Mouse (Mus musculus): ENCODE measurements at regions not wholly inside any gene's neighbourhood (a gene's known extent, or its start where the extent isn't known, plus 50 kb on each side); places are given as distances from the start of the nearest gene placed in this dataset.

GRCm38 (mm10) chr5:47185868-47186267, 797.1 kb upstream of the Slit2 start:
- DNase-seq (ENCODE audit: low read depth, low spot score) = no peak

- no peak for DNase-seq (ENCODE audit: low read depth, low spot score)
These were observed 780.6 kb upstream of the Slit2 start for GRCm38 (mm10) chr5:47202164-47202914.

- no peak for DNase-seq (ENCODE audit: low read depth, low spot score)
These were observed 780.0 kb upstream of the Slit2 start for GRCm38 (mm10) chr5:47202915-47203296.

GRCm38 (mm10) chr5:47210542-47210941, 772.4 kb upstream of the Slit2 start:
- no peak for DNase-seq (ENCODE audit: low read depth, low spot score)

GRCm38 (mm10) chr5:47215421-47215820, 767.5 kb upstream of the Slit2 start:
- no peak for DNase-seq (ENCODE audit: low read depth, low spot score)

- DNase-seq (ENCODE audit: low read depth, low spot score) = no peak
These were observed 757.7 kb upstream of the Slit2 start for GRCm38 (mm10) chr5:47225247-47225646.

- no peak for DNase-seq (ENCODE audit: low read depth, low spot score)
These were observed 746.8 kb upstream of the Slit2 start for GRCm38 (mm10) chr5:47236094-47236493.

- no peak for DNase-seq (ENCODE audit: low read depth, low spot score)
These were observed 742.9 kb upstream of the Slit2 start for GRCm38 (mm10) chr5:47240060-47240459.

GRCm38 (mm10) chr5:47240586-47240985, 742.4 kb upstream of the Slit2 start:
- DNase-seq (ENCODE audit: low read depth, low spot score) = peak; percentile 10

GRCm38 (mm10) chr5:47254835-47255369, 728.0 kb upstream of the Slit2 start:
- no peak for DNase-seq (ENCODE audit: low read depth, low spot score)

GRCm38 (mm10) chr5:47261658-47262411, 721.1 kb upstream of the Slit2 start:
- DNase-seq (ENCODE audit: low read depth, low spot score) = no peak

GRCm38 (mm10) chr5:47272642-47273041, 710.3 kb upstream of the Slit2 start:
- DNase-seq (ENCODE audit: low read depth, low spot score) = no peak

GRCm38 (mm10) chr5:47273389-47274255, 709.3 kb upstream of the Slit2 start:
- no peak for DNase-seq (ENCODE audit: low read depth, low spot score)

- no peak for DNase-seq (ENCODE audit: low read depth, low spot score)
These were observed 708.7 kb upstream of the Slit2 start for GRCm38 (mm10) chr5:47274256-47274638.

GRCm38 (mm10) chr5:47276231-47277195, 706.4 kb upstream of the Slit2 start:
- no peak for DNase-seq (ENCODE audit: low read depth, low spot score)

GRCm38 (mm10) chr5:47279630-47280029, 703.3 kb upstream of the Slit2 start:
- DNase-seq (ENCODE audit: low read depth, low spot score) = peak; percentile 2

GRCm38 (mm10) chr5:47299602-47300001, 683.3 kb upstream of the Slit2 start:
- DNase-seq (ENCODE audit: low read depth, low spot score) = no peak

- no peak for DNase-seq (ENCODE audit: low read depth, low spot score)
These were observed 665.4 kb upstream of the Slit2 start for GRCm38 (mm10) chr5:47317506-47317905.

GRCm38 (mm10) chr5:47318147-47318546, 664.8 kb upstream of the Slit2 start:
- no peak for DNase-seq (ENCODE audit: low read depth, low spot score)

- no peak for DNase-seq (ENCODE audit: low read depth, low spot score)
These were observed 660.3 kb upstream of the Slit2 start for GRCm38 (mm10) chr5:47322511-47323167.
